Mouse (Mus musculus) erythroblast, embryonic 14.5 days (primary cell): ENCODE results near the gene Xkr8.

ENCODE experiments used
- GATA1 ChIP-seq: IDR thresholded peaks from 2 replicates; pipeline ENCODE4 v1.6.1; 2012; ENCODE audit warnings: low read length, inconsistent platforms, mixed read lengths
- TAL1 ChIP-seq: IDR thresholded peaks from 3 replicates; pipeline ENCODE4 v1.6.1; 2012; ENCODE audit warnings: low read length, inconsistent platforms, mixed read lengths

- TF ChIP-seq GATA1 (no peak), TAL1 (no peak)
Observed at GRCm38 (mm10) chr4:132743992-132744911, 11.9 kb upstream of the Xkr8 start.
